Mouse (Mus musculus): ENCODE results near the gene Zfp51. TPM values are rescaled to one million over a fixed set of nuclear protein-coding genes. Genes with fewer than 3 reads are reported as not detected.

Gene Zfp51
- total RNA-seq (2023) = 1 to 10 TPM; 5.4 to 6.7 TPM

GRCm38 (mm10) chr17:21450138-21450704 lies at the start of gene Zfp51:
Gene Zfp51, plus strand, starts transcription at chr17:21450374.

GRCm38 (mm10) chr17:21422664-21423599 lies 27.2 kb upstream of the Zfp51 start, which contains the start of gene Zfp54:
Gene Zfp54, plus strand, starts transcription at chr17:21423227.

GRCm38 (mm10) chr17:21488760-21489499 lies 38.8 kb downstream of the Zfp51 start, which contains the start of gene Zfp53:
Gene Zfp53, plus strand, starts transcription at chr17:21488998.

Other genes with a start within 250 kb of the Zfp51 start
- not detected for gene Vmn1r234, start 224.3 kb upstream of the Zfp51 start, total RNA-seq (2023)
- gene Vmn1r235, start 194.0 kb upstream of the Zfp51 start, total RNA-seq (2023) = not detected
- gene Vmn1r236, start 167.4 kb upstream of the Zfp51 start, total RNA-seq (2023) = not detected
- gene Vmn1r237, start 138.5 kb upstream of the Zfp51 start, total RNA-seq (2023) = not detected
- gene Zfp677, start 66.6 kb upstream of the Zfp51 start, total RNA-seq (2023) = 1 to 10 TPM; 2.8 to 3.0 TPM
- gene Zfp54, start 27.1 kb upstream of the Zfp51 start, total RNA-seq (2023) = 1 to 10 TPM; 1.6 TPM
- 10 to 100 TPM; 12.2 to 14.5 TPM for gene Zfp53, start 38.6 kb downstream of the Zfp51 start, total RNA-seq (2023)
- gene Zfp52, start 85.2 kb downstream of the Zfp51 start, total RNA-seq (2023) = 10 to 100 TPM; 15.1 to 18.7 TPM
- 1 to 10 TPM; 3.1 to 3.9 TPM for gene Zfp948, start 116.6 kb downstream of the Zfp51 start, total RNA-seq (2023)
- 1 to 10 TPM; 7.3 to 9.6 TPM for gene Zfp983, start 200.2 kb downstream of the Zfp51 start, total RNA-seq (2023)
- gene Gm10226, start 241.5 kb downstream of the Zfp51 start, total RNA-seq (2023) = 1 to 10 TPM; 3.2 to 7.8 TPM